Mouse (Mus musculus) forebrain, embryonic 16.5 days (tissue): Measurements from ENCODE around the gene Hist1h4c. TPM values are rescaled to one million over a fixed set of nuclear protein-coding genes. Genes with fewer than 3 reads are reported as not detected.
"Not testable (repeated sequence)": the region's sequence is repeated elsewhere in the genome, so short reads cannot be mapped to it uniquely, and the experiment has no call there.

Source experiments
- ATAC-seq: fragments of 200-750 bp; cut with Nextera tagmentation; 2 replicates; pipeline ENCODE4 v1.8.0; 2017; ENCODE audit warnings: mild to moderate bottlenecking, moderate library complexity
- H3K27ac ChIP-seq: fragments of 300-500 bp; sonication (generic); 2 replicates; pipeline ENCODE4 v1.5.1; 2014; ENCODE audit warnings: low read length, control low read depth
- H3K27me3 ChIP-seq: fragments of 300-500 bp; sonication (generic); replicated peaks from 2 replicates; pipeline ENCODE4 v1.6.1; 2014; ENCODE audit warnings: low read length; ENCODE audit not compliant: control insufficient read depth, insufficient read depth
- H3K36me3 ChIP-seq: fragments of 300-500 bp; sonication (generic); 2 replicates; pipeline ENCODE4 v1.6.1; 2014; ENCODE audit not compliant: control insufficient read depth, insufficient read depth
- H3K4me1 ChIP-seq: fragments of 300-500 bp; sonication (generic); replicated peaks from 2 replicates; pipeline ENCODE4 v1.6.1; 2014; ENCODE audit warnings: low read length; ENCODE audit not compliant: control insufficient read depth, insufficient read depth
- H3K4me2 ChIP-seq: fragments of 300-500 bp; sonication (generic); 2 replicates; pipeline ENCODE4 v1.6.1; 2014; ENCODE audit warnings: mild to moderate bottlenecking, low read length, control low read depth
- H3K4me3 ChIP-seq: fragments of 300-500 bp; sonication (generic); replicated peaks from 2 replicates; pipeline ENCODE4 v1.5.1; 2014; ENCODE audit warnings: mild to moderate bottlenecking, low read length, control low read depth
- H3K9ac ChIP-seq: fragments of 300-500 bp; sonication (generic); replicated peaks from 2 replicates; pipeline ENCODE4 v1.6.1; 2014; ENCODE audit warnings: low read depth, low read length, control low read depth
- H3K9me3 ChIP-seq: fragments of 300-500 bp; sonication (generic); 2 replicates; pipeline ENCODE4 v1.6.1; 2016; ENCODE audit warnings: low read length; ENCODE audit not compliant: control insufficient read depth
- WGBS: fragments of 180-500 bp; shearing (Covaris S2); extraction: QIAGEN DNeasy Blood & Tissue Kit; methylation state at CpG from one replicate; pipeline ENCODE4 v1.1.7; 2014; 5-methylcytosine and 5-hydroxymethylcytosine counted together
- polyA plus RNA-seq: library from polyadenylated mRNA; unstranded; fragments of >200 nt; fragmentation: Nextera tagmentation; extraction: Ambion mirVana; gene quantifications from 2 replicates; pipeline ENCODE4 v1.2.1, GENCODE M21; 2015

Hist1h4c gene
- 2.1 and 2.2 TPM in 2 replicates for polyA plus RNA-seq

- no peaks in the 10 kb centered on the region for H3K27me3 ChIP-seq
- WGBS: under 1% methylated on average over 20 of the region's 22 CpGs
- H3K4me3 ChIP-seq: peak within 1 kb of the TSS; percentile 46
- H3K36me3 ChIP-seq: no peaks in the 10 kb centered on the region
- peak within 1 kb of the TSS; percentile 49 for H3K9ac ChIP-seq
- H3K4me1 ChIP-seq: peaks cover 4% of the 10 kb centered on the region
- peak; percentile 96 for ATAC-seq
- H3K27ac ChIP-seq: peak within 1 kb of the TSS; percentile 86
- H3K9me3 ChIP-seq: no peaks in the 10 kb centered on the region
- peak within 1 kb of the TSS; percentile 65 for H3K4me2 ChIP-seq
Measured at GRCm38 (mm10) chr13:23698300-23698693, at the start of gene Hist1h4c. Gene Hist1h4c, minus strand, starts transcription at chr13:23698454.

- 9% methylated on average over 4 of the region's 4 CpGs for WGBS
- Histone ChIP-seq H3K36me3 (no peaks in the 10 kb centered on the region), H3K9ac (no peak overlapping the region), H3K27me3 (no peaks in the 10 kb centered on the region), H3K4me1 (peaks cover 14% of the 10 kb centered on the region), H3K27ac (peak overlapping the region; percentile 75), H3K9me3 (no peaks in the 10 kb centered on the region), H3K4me2 (peak overlapping the region; percentile 17), H3K4me3 (no peak overlapping the region)
- no peak for ATAC-seq
Measured at GRCm38 (mm10) chr13:23747892-23748288, 49.6 kb upstream of the Hist1h4c start.

- Histone ChIP-seq H3K4me1 (peaks cover 12% of the 10 kb centered on the region), H3K4me2 (peak overlapping the region; percentile 84), H3K27me3 (no peaks in the 10 kb centered on the region), H3K27ac (peak overlapping the region; percentile 96), H3K36me3 (no peaks in the 10 kb centered on the region), H3K9ac (peak overlapping the region; percentile 49), H3K4me3 (peak overlapping the region; percentile 46), H3K9me3 (no peaks in the 10 kb centered on the region)
- WGBS: 2% methylated on average over 10 of the region's 13 CpGs
- no peak for ATAC-seq
Measured at GRCm38 (mm10) chr13:23747081-23747891, 49.0 kb upstream of the Hist1h4c start.

- WGBS: under 1% methylated on average over 38 of the region's 58 CpGs
- Histone ChIP-seq H3K4me3 (peak within 1 kb of the TSS; percentile 46), H3K4me2 (peak within 1 kb of the TSS; percentile 84), H3K9ac (peak within 1 kb of the TSS; percentile 56), H3K27ac (peak within 1 kb of the TSS; percentile 96)
- H3K9me3 ChIP-seq, H3K36me3 ChIP-seq, H3K27me3 ChIP-seq, H3K4me1 ChIP-seq: not testable (repeated sequence)
- ATAC-seq: peak; percentile 92
Measured at GRCm38 (mm10) chr13:23746201-23747080, 48.2 kb upstream of the Hist1h4c start, which contains the start of gene Hist1h2bb. Gene Hist1h2bb, plus strand, starts transcription at chr13:23746734.

GRCm38 (mm10) chr13:23745381-23746161 lies 47.3 kb upstream of the Hist1h4c start, which contains the start of gene Hist1h3c:
Gene Hist1h3c, minus strand, starts transcription at chr13:23745602.
- peak within 1 kb of the TSS; percentile 84 for H3K4me2 ChIP-seq
- H3K9me3 ChIP-seq: no peaks in the 10 kb centered on the region
- H3K9ac ChIP-seq: peak within 1 kb of the TSS; percentile 56
- WGBS: under 1% methylated on average over 24 of the region's 28 CpGs
- no peaks in the 10 kb centered on the region for H3K27me3 ChIP-seq
- ATAC-seq: peak; percentile 58
- H3K27ac ChIP-seq: peak within 1 kb of the TSS; percentile 96
- H3K4me3 ChIP-seq: peak within 1 kb of the TSS; percentile 46
- H3K4me1 ChIP-seq: peaks cover 13% of the 10 kb centered on the region
- H3K36me3 ChIP-seq: no peaks in the 10 kb centered on the region

- under 1% methylated on average over 18 of the region's 36 CpGs for WGBS
- no peaks in the 10 kb centered on the region for H3K27me3 ChIP-seq
- H3K27ac ChIP-seq: no peak overlapping the region
- H3K4me3 ChIP-seq: peak overlapping the region; percentile 22
- no peak overlapping the region for H3K9ac ChIP-seq
- no peak for ATAC-seq
- H3K4me1 ChIP-seq: peaks cover 19% of the 10 kb centered on the region
- peak overlapping the region; percentile 84 for H3K4me2 ChIP-seq
- no peaks in the 10 kb centered on the region for H3K36me3 ChIP-seq
- no peaks in the 10 kb centered on the region for H3K9me3 ChIP-seq
Measured at GRCm38 (mm10) chr13:23744421-23745380, 46.4 kb upstream of the Hist1h4c start.

GRCm38 (mm10) chr13:23743963-23744362 lies 45.7 kb upstream of the Hist1h4c start:
- H3K27ac ChIP-seq: no peak overlapping the region
- H3K4me3 ChIP-seq: no peak overlapping the region
- H3K9ac ChIP-seq: no peak overlapping the region
- WGBS: 26% methylated on average over 4 of the region's 4 CpGs
- H3K27me3 ChIP-seq: no peaks in the 10 kb centered on the region
- no peaks in the 10 kb centered on the region for H3K36me3 ChIP-seq
- H3K9me3 ChIP-seq: no peaks in the 10 kb centered on the region
- H3K4me2 ChIP-seq: no peak overlapping the region; the same call in 1 of the 2 replicates
- peaks cover 19% of the 10 kb centered on the region for H3K4me1 ChIP-seq
- ATAC-seq: no peak

- WGBS: 80% methylated on average over 5 of the region's 5 CpGs
- no peak overlapping the region for H3K27ac ChIP-seq
- H3K27me3 ChIP-seq: no peaks in the 10 kb centered on the region
Measured at GRCm38 (mm10) chr13:23743215-23743614, 45.0 kb upstream of the Hist1h4c start.

More at GRCm38 (mm10) chr13:23743215-23743614, 45.0 kb upstream of the Hist1h4c start:
- Histone ChIP-seq H3K9ac (no peak overlapping the region), H3K4me2 (no peak overlapping the region), H3K36me3 (no peaks in the 10 kb centered on the region), H3K4me1 (peaks cover 21% of the 10 kb centered on the region), H3K4me3 (no peak overlapping the region), H3K9me3 (no peaks in the 10 kb centered on the region)
- no peak for ATAC-seq
